Mouse (Mus musculus): ENCODE results near the gene Aire. TPM values are rescaled to one million over a fixed set of nuclear protein-coding genes. Genes with fewer than 3 reads are reported as not detected.
A peak's percentile ranks its signal among the peaks of the same experiment; 100 is the strongest.

The Aire gene
- polyA plus RNA-seq, 1 experiment: not detected

DNA sequence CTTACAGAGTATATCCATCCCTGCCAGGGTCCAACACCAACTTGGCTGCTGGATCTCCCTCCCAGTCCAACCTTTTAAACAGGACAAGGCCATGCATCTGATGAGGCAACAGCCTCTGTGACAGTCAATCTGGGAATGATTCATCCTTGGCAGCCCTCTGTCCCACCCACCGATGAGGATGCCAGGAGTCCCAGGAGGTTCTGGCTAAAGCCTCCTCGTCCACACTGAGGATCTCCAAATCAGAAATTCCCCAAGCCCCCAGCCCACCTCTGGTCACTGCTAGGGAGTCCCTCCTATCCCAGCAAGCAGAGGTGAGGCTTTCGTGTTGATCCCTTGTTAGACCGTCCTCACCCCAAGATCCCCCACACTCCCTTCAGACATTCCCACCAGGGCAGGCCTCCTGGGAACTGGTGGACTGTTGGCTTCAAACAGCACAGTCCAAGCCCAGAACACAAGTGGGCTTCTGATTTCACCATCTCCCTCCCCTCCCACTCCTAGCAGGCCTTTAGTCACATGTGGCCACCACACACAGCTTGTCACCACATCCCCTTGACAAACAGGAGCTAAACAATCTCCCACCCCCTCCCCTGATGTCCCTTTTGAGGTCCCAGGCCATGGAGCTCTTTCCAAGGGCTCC is 36.7 kb upstream of the Aire start:
- Histone ChIP-seq H3K4me3 (ENCODE audit: insufficient read depth, low read length) (no peak overlapping the region), H3K4me1 (ENCODE audit: control insufficient read depth, insufficient read depth, low read length) (no peaks in the 10 kb centered on the region), H3K27ac (ENCODE audit: insufficient read depth, low read depth, low read length) (no peak overlapping the region)
- TF ChIP-seq POLR2A (IDR thresholded peaks at IDR 0.05; ENCODE audit: borderline replicate concordance, low read depth, low read length): no peak
- no peak for TF ChIP-seq CTCF (IDR thresholded peaks at IDR 0.05; ENCODE audit: low read depth, low read length)

DNA sequence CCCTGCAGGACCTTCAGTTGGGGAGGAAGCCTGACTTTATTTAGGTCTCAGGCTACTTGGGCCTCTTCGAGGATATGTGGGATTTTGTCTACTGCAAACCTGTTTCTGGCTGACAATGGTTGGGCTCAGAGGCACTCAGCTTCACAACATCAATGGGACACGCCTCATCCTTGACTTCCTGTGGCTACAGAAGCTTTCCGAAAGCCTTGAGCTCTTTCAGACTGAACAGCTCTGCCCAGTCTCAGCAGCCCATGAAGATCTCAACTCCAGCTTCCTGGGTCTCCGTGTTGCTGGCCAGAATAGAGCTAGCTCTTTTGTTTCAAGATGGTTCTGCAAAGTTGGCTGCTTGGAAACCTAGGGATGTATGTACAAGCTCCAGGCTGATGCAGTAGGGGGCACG is 34.9 kb upstream of the Aire start:
- H3K4me1 ChIP-seq (ENCODE audit: control insufficient read depth, insufficient read depth, low read length): no peaks in the 10 kb centered on the region
- H3K27ac ChIP-seq (ENCODE audit: insufficient read depth, low read depth, low read length): no peak overlapping the region
- H3K4me3 ChIP-seq (ENCODE audit: insufficient read depth, low read length): no peak overlapping the region
- TF ChIP-seq CTCF (IDR thresholded peaks at IDR 0.05; ENCODE audit: low read depth, low read length) (no peak), POLR2A (IDR thresholded peaks at IDR 0.05; ENCODE audit: borderline replicate concordance, low read depth, low read length) (no peak)

DNA sequence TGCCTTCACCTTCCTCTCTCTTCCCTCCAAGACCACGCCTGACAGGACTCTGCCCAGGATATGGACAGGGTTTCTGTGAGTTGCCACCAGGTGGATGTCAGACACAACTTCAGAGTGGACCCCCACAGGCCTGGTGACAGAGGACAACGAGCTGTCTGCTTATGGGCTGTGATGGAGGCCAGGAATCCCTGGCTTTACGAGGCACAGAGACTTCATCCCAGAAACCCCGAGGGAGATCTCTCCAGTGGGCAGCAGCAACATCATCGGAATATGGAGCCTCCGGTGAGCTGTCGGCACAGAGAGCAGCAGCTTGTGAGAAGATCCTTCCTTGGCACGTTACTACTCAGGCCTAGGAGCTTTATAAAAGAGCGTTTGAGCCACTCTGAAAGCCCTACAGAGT is 34.5 kb upstream of the Aire start:
- TF ChIP-seq POLR2A (IDR thresholded peaks at IDR 0.05; ENCODE audit: borderline replicate concordance, low read depth, low read length) (no peak), CTCF (IDR thresholded peaks at IDR 0.05; ENCODE audit: low read depth, low read length) (no peak)
- no peaks in the 10 kb centered on the region for H3K4me1 ChIP-seq (ENCODE audit: control insufficient read depth, insufficient read depth, low read length)
- no peak overlapping the region for H3K27ac ChIP-seq (ENCODE audit: insufficient read depth, low read depth, low read length)
- no peak overlapping the region for H3K4me3 ChIP-seq (ENCODE audit: insufficient read depth, low read length)

DNA sequence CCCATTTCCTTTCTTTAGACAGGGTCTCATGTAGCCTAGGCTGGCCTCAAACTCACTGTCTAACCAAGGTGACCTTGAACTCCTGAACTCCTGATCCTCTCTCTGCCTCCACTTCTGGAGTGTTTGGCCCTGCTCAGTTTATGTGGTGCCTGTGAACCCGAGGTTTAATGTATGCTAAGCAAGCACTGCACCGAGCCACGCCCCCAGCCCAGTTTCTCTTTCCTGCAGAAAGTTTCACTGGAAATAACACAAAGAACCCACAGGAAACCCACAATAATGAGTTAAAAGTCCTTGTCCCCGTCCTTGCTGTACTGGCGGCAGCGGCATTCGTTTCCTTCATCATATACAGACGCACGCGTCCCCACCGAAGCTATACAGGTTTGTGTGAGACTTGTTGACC is 31.6 kb upstream of the Aire start:
- Histone ChIP-seq H3K4me3 (ENCODE audit: insufficient read depth, low read length) (no peak overlapping the region), H3K4me1 (ENCODE audit: control insufficient read depth, insufficient read depth, low read length) (0 out of 2 replicates have a peak, but pooled peaks cover 1% of the 10 kb centered on the region), H3K27ac (ENCODE audit: insufficient read depth, low read depth, low read length) (no peak overlapping the region)
- TF ChIP-seq CTCF (IDR thresholded peaks at IDR 0.05; ENCODE audit: low read depth, low read length): no peak
- no peak for TF ChIP-seq POLR2A (IDR thresholded peaks at IDR 0.05; ENCODE audit: borderline replicate concordance, low read depth, low read length)

DNA sequence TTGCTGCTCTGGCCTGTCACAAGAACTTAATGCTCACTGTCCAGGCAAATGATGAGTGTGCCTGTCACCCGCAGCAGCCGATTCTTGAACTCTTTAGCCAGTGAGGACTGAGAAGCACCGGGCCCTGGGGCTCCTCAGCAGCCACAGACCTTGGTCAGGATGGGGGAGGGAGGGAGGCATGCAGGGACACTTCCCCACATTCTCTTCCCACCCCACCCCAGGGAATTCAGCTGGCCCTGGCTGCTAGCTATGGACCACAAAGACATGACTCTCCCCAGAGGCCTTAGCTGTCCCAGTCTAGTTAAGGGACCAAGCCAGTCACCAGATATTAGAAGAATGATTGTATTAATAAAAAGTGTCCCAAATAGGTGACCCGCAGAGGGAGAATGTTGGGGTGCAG is 30.7 kb upstream of the Aire start:
- no peak for TF ChIP-seq POLR2A (IDR thresholded peaks at IDR 0.05; ENCODE audit: borderline replicate concordance, low read depth, low read length)
- TF ChIP-seq CTCF (IDR thresholded peaks at IDR 0.05; ENCODE audit: low read depth, low read length): no peak
- H3K4me1 ChIP-seq (ENCODE audit: control insufficient read depth, insufficient read depth, low read length): 0 out of 2 replicates have a peak, but pooled peaks cover 2% of the 10 kb centered on the region
- H3K27ac ChIP-seq (ENCODE audit: insufficient read depth, low read depth, low read length): no peak overlapping the region
- no peak overlapping the region for H3K4me3 ChIP-seq (ENCODE audit: insufficient read depth, low read length)

DNA sequence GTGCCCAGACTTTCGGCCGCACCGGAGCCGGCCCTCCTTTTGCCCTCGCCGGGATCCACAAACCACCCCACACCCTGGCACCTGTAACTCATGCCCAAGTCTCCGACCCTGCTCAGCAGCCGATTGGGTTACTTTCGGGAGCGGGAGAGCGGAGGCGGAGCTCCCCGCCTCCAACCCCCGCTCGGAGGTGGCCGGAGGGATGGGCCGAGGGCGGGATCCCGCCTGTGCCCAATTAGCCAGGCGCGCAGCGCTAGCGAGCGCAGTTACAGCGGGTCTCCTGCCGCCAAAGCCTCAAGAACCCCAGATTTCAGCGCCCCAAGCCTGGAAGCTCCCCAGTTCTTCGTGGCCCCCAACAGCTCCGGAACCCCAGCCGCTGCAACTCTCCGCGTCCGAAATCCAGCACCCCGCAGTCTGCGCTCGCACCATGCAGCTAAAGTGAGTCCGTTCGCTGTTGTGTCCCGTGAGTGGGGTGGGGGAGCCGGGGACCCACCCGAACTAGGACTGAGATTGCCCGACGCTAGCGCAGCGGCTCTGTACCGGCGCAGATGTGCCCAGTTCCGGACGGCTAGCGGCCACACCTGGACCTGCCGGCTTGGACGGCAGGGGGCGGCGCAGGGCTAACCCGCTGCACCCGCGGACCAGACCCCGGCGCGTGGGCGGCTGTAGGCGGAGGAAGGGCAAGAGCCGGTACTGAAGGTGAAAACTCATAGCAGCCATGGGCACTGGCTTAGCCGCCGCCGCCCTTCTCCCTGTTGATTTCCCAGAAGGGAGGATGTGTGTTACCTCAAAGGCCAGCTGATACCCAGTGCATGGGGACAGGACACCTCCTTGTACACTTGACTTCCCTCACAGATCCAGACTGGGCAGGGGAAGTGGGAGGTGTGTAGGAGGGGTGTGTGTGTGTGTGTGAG is 25.9 kb upstream of the Aire start, which contains the start of gene Icosl:
Gene Icosl (plus strand): TSS at position 202 of the 911 bp plus-strand sequence.
- H3K4me3 ChIP-seq (ENCODE audit: insufficient read depth, low read length): peak within 1 kb of the TSS; percentile 66
- H3K4me1 ChIP-seq (ENCODE audit: control insufficient read depth, insufficient read depth, low read length): 0 out of 2 replicates have a peak, but pooled peaks cover 2% of the 10 kb centered on the region
- no peak within 1 kb of the TSS for H3K27ac ChIP-seq (ENCODE audit: insufficient read depth, low read depth, low read length)
- peak; percentile 33 for TF ChIP-seq CTCF (IDR thresholded peaks at IDR 0.05; ENCODE audit: low read depth, low read length)
- TF ChIP-seq POLR2A (IDR thresholded peaks at IDR 0.05; ENCODE audit: borderline replicate concordance, low read depth, low read length): no peak

DNA sequence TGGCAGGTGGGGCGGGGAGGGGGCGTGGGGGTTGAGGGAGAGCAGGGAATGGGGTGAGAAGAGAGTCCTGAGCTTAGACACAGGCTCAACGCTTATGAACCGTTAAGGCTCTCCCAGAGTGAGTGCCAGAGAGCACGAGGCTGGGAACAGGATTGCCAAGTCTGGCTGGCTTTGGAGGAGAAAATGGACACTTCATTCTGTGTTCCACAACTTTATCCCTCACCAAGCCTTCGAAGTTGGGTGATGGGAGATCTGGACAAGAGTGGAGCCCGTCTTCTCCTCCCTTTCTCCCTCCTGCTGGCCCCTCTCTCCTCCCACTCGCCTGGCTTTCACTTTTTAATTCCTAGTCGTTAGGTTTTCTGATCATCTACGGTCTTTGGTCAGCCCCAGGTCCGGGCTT is 25.1 kb upstream of the Aire start:
- Histone ChIP-seq H3K4me3 (ENCODE audit: insufficient read depth, low read length) (peak overlapping the region; percentile 66), H3K27ac (ENCODE audit: insufficient read depth, low read depth, low read length) (no peak overlapping the region), H3K4me1 (ENCODE audit: control insufficient read depth, insufficient read depth, low read length) (peaks cover 6% of the 10 kb centered on the region)
- TF ChIP-seq POLR2A (IDR thresholded peaks at IDR 0.05; ENCODE audit: borderline replicate concordance, low read depth, low read length) (no peak), CTCF (IDR thresholded peaks at IDR 0.05; ENCODE audit: low read depth, low read length) (no peak)

DNA sequence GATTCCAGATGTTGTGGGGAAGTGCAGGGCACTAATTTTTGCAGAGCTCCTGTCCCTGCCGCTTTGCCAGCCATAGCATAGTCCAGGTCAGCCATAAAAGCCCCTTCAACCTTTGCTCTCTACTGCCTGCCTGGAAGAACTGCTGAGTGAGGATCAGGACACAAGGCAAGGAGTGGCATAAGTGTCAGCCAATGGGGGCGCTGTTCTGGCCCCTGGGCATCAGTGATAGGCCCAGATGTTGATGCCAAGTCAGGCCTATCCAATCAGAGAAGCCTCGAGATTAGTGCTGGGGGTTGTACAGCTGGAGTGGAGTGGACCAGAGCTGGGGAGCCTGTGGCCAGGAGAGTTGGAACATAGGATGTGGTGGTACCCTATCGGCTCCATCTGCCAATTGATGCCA is 23.8 kb upstream of the Aire start:
- Histone ChIP-seq H3K4me3 (ENCODE audit: insufficient read depth, low read length) (no peak overlapping the region), H3K27ac (ENCODE audit: insufficient read depth, low read depth, low read length) (no peak overlapping the region), H3K4me1 (ENCODE audit: control insufficient read depth, insufficient read depth, low read length) (peaks cover 14% of the 10 kb centered on the region)
- no peak for TF ChIP-seq POLR2A (IDR thresholded peaks at IDR 0.05; ENCODE audit: borderline replicate concordance, low read depth, low read length)
- TF ChIP-seq CTCF (IDR thresholded peaks at IDR 0.05; ENCODE audit: low read depth, low read length): no peak

DNA sequence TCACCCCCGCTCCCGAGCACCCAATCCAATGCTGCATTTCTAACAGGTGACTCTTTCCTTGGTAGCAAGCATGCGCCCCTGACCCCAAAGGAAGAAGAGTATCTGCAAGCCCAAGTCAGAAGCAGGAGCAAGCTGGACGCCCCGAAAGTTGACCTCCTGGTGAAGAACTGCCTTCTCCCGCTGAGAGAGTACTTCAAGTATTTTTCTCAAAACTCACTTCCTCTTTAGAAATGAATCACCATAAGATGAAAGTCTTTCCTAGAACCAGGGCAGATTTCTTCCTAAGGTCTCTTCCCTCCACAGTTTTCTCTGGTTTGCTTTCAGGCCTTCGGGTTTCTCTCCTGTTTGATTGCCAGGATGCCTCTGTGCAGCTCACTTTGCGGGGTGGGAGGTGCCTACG is 19.7 kb upstream of the Aire start:
- no peak overlapping the region for H3K27ac ChIP-seq (ENCODE audit: insufficient read depth, low read depth, low read length)
- TF ChIP-seq POLR2A (IDR thresholded peaks at IDR 0.05; ENCODE audit: borderline replicate concordance, low read depth, low read length) (no peak), CTCF (IDR thresholded peaks at IDR 0.05; ENCODE audit: low read depth, low read length) (no peak)
- peaks cover 12% of the 10 kb centered on the region for H3K4me1 ChIP-seq (ENCODE audit: control insufficient read depth, insufficient read depth, low read length)
- H3K4me3 ChIP-seq (ENCODE audit: insufficient read depth, low read length): no peak overlapping the region

DNA sequence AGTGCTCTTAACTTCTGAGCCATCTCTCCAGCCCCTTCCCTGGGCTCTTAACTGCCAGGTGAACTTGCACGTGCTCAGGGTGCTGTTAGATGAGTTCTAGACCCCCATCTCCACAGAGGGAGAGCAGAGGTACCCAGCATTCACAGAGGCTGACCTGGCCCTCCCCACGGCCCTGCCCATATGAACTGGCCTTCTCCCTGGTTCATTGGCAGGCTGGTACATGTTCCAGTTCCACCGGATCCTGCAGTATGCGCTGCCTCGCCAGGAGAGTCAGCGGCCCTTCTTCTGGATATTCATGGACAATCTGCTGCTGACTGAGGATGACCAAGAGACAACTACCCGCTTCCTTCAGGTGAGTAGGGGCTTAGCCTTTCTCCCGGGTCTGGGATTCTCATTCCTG is 13.6 kb upstream of the Aire start:
- Histone ChIP-seq H3K4me1 (ENCODE audit: control insufficient read depth, insufficient read depth, low read length) (peaks cover 18% of the 10 kb centered on the region), H3K4me3 (ENCODE audit: insufficient read depth, low read length) (no peak overlapping the region), H3K27ac (ENCODE audit: insufficient read depth, low read depth, low read length) (no peak overlapping the region)
- TF ChIP-seq POLR2A (IDR thresholded peaks at IDR 0.05; ENCODE audit: borderline replicate concordance, low read depth, low read length) (no peak), CTCF (IDR thresholded peaks at IDR 0.05; ENCODE audit: low read depth, low read length) (no peak)
